Mouse (Mus musculus): ENCODE measurements around the gene Gpr6.

The Gpr6 gene

DNA sequence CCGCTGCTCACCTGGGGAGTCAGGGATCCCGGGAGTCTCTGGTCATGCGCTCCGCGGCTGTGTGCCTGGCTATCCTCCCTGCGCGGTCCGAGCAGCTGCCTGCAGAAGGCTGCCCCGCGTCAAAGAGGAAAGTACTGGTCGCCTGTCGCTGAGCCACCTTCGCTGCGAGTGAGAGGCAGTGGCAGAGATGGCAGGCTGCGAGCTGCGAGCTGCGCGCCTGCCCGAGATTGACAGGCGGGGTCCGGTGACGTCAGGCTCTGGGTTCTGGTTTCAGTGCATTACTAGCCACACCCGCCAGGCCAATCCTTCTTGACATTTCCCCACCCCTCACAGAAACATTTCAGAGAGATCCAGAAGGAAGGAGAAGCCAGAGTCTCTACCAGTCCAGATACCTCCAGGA lies at the start of gene Gpr6:
Gene Gpr6, minus strand, starts transcription at position 170 of the 400 bp plus-strand sequence.
- no peak for DNase-seq

DNA sequence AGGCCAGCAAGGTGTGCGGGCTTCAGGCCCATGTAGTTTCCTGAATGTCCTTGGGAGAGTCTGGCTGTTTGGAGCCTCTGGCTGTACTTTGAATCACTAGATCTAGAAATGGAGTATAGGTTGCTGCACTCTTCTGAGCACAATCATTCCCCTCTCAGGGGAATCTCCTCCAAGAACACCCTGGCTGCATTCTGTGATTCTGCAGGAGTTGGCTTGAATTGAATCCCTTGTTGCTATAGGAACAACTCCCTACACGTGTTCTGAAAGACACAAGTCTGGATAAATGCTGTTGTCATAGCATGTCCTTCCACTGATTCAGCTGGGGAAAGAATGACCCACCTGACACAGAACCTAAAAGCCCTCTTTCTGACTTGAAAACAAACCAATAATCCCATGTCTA lies 28.0 kb upstream of the Gpr6 start:
- no peak for DNase-seq

DNA sequence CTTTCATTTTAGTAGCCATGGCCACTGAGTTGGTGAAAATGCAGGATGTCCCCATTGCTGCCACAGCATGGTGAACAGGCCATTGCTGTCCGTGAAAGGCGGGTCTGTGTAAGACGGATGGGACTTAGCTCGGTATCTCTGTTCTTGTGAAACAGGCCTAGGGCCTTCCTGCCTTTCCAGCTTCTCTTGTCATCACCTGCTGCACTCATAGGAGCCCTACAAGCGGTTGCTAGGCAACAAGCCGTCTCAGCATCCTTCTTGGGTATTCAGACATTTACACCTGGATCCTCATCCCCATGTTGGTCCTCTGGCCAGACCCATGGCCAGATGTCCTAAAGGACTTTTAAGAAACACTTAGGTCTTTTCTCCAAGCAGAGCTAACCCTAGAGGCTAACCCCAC lies 26.1 kb upstream of the Gpr6 start:
- DNase-seq: no peak

DNA sequence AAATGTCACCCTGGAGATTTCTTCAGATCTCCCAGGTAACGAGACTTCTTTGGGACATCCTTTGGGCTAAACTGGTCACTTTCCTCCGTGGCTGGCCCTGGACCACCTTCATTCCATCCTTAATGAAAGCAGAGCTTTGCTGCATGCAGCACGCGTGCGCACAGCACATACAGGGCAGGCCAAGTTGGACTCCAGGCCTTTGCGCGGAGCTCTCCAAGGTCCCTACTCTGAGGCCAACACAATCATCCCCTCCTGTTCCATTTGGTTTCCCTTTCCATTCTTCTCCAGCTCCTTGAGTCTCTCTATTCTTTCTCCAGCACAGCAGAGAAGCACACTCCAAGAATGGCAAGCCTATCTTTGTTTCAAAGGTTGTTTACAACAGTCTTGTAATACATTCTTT lies 16.8 kb upstream of the Gpr6 start:
- DNase-seq: no peak

DNA sequence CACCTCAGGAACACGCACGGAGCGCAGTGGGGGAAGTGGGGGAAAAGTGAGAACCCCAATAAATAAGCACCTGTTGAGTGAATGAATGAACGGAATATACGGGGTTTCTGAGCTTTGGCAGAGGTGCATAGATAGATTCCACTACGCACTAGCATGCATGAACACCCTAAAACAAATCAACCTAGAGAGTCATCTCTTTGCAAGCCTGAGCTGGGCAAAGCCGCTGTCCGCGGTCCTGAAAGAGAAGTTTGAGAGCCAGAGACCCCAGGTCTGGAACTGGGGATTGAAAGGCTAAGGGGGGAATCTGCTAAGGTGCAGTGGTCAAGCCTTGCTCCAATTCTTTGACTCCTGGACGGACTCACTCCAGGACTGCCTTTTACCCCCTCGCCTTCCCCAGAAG lies 389 bp downstream of the Gpr6 start:
- DNase-seq: peak; percentile 5

DNA sequence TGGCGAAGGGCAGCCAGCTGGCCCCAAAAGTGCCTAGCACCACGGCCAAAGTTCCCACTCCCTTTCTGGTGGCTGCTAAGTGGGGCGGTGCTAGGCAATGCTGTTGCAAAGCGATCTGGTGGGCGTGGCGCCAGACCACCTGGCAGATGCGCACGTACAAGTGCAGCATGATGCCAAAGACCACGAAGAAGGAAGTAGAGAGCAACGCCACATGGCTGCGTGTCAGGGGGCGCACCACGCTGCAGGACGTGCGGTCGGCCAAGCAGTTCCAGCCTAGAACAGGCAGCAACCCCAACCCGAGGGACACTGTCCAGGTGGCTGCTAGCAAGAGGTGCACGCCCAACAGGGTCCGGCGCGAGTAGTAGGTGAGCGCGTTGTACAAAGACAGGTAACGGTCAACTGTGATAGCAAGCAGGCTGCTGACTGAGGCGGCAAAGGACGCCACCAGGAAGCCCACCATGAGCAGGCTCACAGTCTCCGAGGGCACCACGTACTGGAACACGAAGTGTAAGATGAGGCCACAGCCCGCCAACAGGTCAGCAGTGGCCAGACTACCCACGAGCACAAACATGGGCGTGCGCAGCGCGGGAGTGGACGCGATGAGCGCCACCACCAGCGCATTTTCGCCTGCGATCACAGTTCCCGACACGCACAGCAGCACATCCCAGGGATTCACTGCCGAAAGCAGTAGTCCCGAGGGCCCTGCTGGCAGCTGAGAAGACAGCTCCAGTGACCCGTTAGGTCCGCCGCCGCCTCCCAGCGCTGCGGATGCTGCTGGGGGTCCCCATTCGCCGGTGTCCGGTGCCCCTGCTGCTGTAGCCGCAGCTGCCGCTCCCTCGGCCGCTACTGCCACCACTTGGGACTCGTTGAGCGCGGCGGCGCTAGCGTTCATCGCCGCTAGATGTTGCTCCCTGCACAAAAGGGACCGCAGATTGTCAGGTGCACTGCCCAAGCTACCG lies 1.1 kb downstream of the Gpr6 start:
- DNase-seq: no peak

DNA sequence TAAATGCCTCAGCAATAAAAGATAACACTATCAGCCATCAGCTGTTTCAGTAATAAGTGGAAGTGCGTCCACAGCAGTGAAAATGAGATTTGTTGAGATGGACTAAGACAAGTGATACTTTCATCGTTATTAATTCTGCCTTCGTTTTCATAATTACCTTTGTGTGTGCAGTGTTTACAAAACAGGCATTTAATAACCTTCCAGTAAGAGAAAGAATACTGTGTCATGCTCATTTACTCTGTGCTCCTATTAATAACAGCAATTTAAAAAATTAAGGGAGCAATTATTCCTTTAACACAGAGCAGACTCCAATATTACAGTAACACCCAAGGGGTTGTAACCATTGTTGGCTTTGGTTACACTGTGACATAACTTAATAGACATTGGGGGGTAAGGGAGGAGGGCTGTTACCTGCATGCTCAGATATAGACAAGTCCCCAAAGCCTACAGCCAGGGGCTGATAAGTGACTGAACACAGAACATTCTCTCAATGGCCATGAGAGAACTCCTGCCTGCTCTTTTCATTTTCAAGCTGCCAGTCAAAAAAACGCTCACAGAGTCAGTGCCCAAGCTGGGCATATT lies 11.7 kb downstream of the Gpr6 start:
- DNase-seq: no peak

DNA sequence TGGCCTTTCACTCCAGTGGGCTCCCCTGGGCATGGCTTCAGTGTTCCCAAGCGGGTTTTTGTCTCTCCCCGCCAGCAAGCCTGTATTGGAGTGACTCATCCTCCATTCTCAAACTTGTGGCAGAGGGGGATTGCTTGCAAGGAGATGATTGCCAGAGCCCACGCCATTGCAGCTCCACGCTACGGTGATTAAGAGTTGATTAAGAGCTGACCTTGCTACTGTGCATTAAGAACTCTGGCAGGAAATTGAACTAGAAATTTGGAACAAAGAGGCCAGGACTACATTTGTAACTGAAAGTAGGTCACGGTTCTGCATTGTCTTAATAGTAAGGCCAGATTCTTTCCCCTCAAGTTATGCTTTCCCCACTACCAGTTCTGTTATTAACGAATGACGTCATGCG lies 16.5 kb downstream of the Gpr6 start:
- no peak for DNase-seq

DNA sequence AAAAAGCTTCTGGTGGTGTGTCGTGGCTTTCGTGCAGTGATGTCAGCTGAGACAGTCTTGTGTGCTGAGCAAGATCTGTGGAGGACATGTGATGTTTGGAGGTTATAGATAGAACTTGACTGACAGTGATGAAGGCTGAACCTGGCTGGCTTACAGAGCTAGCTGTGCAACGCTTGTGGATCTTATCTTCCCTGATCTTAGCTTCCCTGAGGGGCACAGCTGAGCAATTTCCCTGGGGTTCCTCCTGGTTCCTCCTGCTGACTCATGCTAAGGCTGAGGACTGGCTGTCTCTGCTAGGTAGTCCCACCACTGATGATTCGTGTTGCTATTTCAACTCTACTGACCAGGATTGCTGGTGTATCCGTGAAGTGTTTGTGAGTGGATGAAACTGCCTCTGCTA lies 18.1 kb downstream of the Gpr6 start:
- DNase-seq: no peak

DNA sequence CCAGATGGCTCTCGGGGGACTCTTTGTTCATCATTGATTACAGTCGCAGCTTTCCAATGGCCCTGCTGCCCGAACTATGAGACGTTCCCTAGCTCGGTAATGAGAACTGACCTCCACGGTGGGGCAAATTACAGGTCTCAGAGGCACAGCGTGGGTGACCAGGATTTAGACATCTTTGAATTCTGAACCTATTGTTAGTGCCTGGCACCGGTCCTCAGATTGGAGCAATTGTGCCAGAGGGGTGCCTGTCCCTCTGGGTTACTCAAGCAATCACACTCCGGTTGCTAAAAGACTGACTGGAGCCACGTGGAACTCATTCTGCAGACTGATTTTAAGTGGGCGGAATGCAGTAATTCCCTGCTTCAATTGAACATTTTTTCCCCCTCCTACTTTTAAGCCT lies 29.8 kb downstream of the Gpr6 start:
- DNase-seq: no peak

DNA sequence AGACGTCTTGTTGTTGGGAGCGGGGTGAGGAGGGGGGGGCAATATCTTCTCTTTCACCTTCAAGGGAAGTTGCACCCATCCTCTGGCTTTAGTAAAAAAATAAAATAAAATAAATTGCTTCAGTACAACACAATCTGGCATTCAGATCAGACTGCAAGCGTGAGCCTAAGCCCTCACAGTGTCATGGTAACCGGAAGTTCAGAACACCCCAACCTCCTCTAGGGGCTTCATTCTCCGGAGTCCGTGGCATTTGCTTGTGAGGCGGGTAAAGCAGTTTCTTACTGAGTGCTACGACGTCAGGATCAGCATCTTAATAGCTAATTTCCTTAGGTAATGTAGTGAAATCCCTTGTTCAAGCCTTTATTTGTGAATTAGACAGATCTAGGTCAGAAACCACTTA lies 30.6 kb downstream of the Gpr6 start:
- DNase-seq: no peak

DNA sequence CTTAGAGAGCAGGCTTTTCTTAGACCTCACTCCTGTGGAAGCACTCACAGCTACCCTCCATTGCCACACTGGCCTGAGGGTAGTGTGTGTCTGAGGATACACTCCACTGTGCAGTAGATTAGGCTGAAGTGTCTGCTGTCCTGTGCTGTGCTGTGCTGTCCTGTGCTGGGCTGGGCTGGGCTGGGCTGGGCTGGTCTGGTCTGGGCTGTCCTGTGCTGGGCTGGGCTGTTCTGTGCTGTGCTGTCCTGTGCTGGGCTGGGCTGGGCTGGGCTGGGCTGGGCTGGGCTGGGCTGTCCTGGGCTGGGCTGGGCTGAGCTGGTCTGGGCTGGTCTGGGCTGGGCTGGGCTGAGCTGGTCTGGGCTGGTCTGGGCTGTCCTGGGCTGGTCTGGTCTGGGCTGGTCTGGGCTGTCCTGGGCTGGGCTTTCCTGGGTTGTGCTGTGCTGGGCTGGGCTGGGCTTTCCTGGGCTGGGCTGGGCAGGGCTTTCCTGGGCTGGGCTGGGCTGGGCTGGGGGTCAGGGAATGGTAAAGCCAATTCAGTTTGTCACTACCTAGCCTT lies 31.5 kb downstream of the Gpr6 start:
- no peak for DNase-seq

DNA sequence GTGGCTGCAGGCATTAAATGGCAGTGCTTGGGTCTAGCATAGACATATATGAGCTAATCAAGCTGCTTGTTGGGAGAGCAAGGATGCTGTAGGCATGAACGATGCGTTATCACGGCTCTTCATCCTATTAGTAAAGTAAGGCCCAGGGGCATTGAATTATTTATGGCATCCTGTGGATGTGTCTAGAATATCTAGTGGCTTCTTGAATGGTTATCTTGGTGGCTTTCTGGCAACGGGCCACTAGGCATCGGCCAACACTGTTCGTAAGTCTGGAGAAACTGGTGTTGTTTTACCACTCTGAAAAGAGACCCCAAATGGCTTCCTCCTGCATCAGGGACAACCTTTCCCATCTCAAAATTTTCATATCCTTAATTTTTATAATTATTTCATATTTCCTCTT lies 33.6 kb downstream of the Gpr6 start:
- no peak for DNase-seq

DNA sequence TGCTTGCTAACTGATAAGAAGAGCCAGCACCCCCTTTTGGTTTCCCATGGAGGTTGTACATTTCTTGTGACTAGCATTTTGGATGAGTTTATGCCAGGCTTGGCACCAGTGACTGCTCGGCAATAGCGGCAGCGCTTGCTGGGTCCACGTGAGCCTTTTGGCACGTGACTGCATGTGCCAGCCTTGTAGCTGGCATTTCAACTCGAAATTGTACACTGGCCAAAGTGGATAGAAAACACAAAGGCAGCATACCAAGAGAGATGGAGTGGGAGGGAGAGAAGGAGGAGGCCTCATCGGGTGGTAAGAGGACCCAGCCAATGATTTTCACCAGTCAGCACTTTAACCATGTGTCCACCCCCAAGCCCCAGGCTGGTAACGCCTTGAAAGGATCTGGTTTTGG lies 34.4 kb downstream of the Gpr6 start:
- DNase-seq: peak; percentile 78

DNA sequence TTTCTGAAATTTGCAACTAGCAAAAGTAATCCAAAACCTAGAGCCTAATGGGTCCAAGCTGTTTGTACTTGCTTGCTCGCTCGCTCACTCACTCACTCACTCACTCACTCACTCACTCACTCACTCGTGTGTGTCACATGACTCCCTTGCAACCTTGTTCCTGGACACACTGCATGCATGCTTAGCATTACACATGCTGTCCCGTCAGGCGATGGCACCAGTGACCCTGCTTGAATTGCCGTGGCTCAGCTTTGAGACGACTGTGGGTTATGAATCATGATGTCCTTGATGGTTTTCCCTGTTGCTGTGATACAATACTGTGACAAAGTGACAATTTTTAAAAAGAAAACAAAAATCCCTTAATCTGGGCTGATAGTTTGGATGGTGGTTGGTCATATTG lies 39.3 kb downstream of the Gpr6 start:
- DNase-seq: no peak

DNA sequence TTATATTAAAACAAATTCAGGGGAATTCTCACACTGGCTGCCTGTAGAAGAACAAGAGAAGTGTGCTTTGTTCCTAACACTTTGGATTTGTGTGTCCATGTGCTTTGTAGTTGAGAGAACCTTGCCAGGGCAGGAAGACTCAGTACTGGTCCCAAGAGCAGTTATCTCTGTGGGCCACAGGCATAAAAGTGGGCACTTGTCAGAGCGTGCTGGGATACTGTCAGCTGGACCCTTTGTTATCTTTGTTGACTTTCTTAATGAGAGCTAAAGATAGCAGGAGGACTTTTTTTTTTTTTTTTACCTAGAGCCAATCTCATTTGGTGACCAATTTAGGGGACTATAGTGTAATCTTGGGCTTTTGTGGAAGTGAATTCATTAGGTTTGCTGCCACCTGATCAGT lies 47.2 kb downstream of the Gpr6 start:
- no peak for DNase-seq

DNA sequence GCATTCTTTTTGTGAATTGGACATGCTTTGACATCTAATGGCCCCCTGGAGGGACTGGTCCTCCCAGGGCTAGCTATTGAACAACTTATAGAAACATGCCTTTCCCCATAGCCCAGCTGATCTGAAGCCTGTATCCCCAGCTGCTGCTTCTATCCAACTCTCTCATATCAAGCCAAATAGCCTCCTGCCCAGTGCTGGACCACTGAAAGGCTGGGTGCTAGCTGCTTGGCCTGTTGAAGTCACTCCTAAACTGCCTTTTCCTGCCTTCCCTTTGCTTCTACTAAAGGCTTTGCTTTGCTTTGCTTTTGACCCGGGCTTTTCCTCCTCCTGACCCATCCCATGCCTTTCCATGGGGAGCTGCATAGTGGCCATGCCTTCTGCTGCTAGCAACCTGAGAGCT lies 47.7 kb downstream of the Gpr6 start:
- no peak for DNase-seq

DNA sequence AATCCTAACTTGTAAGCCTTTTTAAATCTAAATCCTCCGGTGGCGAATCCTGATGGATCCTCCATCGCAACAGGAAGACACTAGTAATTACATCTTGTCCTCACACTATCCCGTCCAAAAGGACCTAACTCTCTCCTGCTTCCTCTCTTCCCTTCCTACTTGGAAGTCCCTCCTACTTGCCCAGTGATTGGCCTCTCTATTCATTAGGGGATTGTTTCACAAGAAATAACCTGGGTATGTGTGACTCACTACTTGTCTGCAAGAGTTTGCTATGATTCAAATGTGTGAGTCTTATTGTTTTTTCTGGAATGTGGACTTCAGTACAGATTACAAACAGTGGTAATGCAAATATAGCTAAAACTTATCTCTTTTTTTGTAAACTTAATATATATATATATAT lies 49.9 kb downstream of the Gpr6 start:
- no peak for DNase-seq

Measured in lung, postnatal 36 days (tissue).